Mouse (Mus musculus) CH12.LX (cell line): ENCODE measurements around the gene Nt5c3. TPM values are rescaled to one million over a fixed set of nuclear protein-coding genes. Genes with fewer than 3 reads are reported as not detected.

Experiments
- DNase-seq: peaks from one replicate; pipeline ENCODE4 v3.0.0-alpha.2; 2013; ENCODE audit errors: extremely low read depth
- H3K27ac ChIP-seq: 2 replicates; pipeline ENCODE4 v1.5.1; 2012; ENCODE audit warnings: low read depth, mild to moderate bottlenecking, control low read depth, moderate library complexity; ENCODE audit not compliant: insufficient read depth
- H3K27me3 ChIP-seq: replicated peaks from 2 replicates; pipeline ENCODE3; 2012; ENCODE audit warnings: inconsistent platforms
- H3K36me3 ChIP-seq, 2 experiments: replicated peaks in 1 of 2; 2 replicates each; pipeline versions ENCODE3 to v1.6.1; 2012; ENCODE audit warnings: inconsistent platforms in 1 of 2, low read length in 1 of 2, mild to moderate bottlenecking in 1 of 2, mixed read lengths in 1 of 2, moderate library complexity in 1 of 2; ENCODE audit not compliant: control insufficient read depth in 1 of 2, insufficient read depth in 1 of 2
- H3K4me1 ChIP-seq, 2 experiments: 2 replicates each; pipeline ENCODE4 v1.6.1; 2012; ENCODE audit warnings: inconsistent platforms in 1 of 2, moderate library complexity in 1 of 2; ENCODE audit not compliant: insufficient read depth in 2 of 2, control insufficient read depth in 1 of 2
- H3K4me2 ChIP-seq: 2 replicates; pipeline ENCODE4 v1.6.1; 2012; ENCODE audit warnings: low read depth, mild to moderate bottlenecking, control low read depth; ENCODE audit not compliant: poor library complexity, insufficient read depth, severe bottlenecking
- H3K4me3 ChIP-seq, 3 experiments: fragments of 150-350 bp in 1 of 3; sonication (generic) in 1 of 3; replicated peaks in 1 of 3; 2 replicates each; pipeline versions ENCODE3 to v1.5.1; 2011 to 2012; ENCODE audit warnings: low read depth in 2 of 3, low read length in 2 of 3, mild to moderate bottlenecking in 2 of 3, moderate library complexity in 2 of 3, control low read depth in 1 of 3, improper control_type of control experiment in 1 of 3, inconsistent platforms in 1 of 3, mixed read lengths in 1 of 3; ENCODE audit not compliant: poor library complexity in 1 of 3
- H3K79me2 ChIP-seq: replicated peaks from 2 replicates; pipeline ENCODE4 v1.6.1; 2012; ENCODE audit warnings: mild to moderate bottlenecking, moderate library complexity; ENCODE audit not compliant: control insufficient read depth, poor library complexity, insufficient read depth, severe bottlenecking; ENCODE audit errors: extremely low read depth
- H3K9ac ChIP-seq: 2 replicates; pipeline ENCODE4 v1.6.1; 2012; ENCODE audit warnings: low read depth, mild to moderate bottlenecking, control low read depth, moderate library complexity; ENCODE audit not compliant: insufficient read depth
- H3K9me3 ChIP-seq: replicated peaks from 2 replicates; pipeline ENCODE3; 2012; ENCODE audit warnings: low read length, inconsistent platforms, mixed read lengths
- CTCF ChIP-seq, 2 experiments: IDR thresholded peaks in 1 of 2; conservative IDR thresholded peaks in 1 of 2; 2 replicates each; pipeline ENCODE4 v1.5.1; 2011 to 2012; ENCODE audit warnings: low read depth in 2 of 2, low read length in 2 of 2, improper control_type of control experiment in 1 of 2, inconsistent platforms in 1 of 2, mild to moderate bottlenecking in 1 of 2, moderate library complexity in 1 of 2
- E2F4 ChIP-seq: IDR thresholded peaks from 2 replicates; pipeline ENCODE4 v1.6.1; 2011; ENCODE audit warnings: low read depth, low read length, improper control_type of control experiment; ENCODE audit not compliant: insufficient replicate concordance
- ELF1 ChIP-seq: IDR thresholded peaks from 2 replicates; pipeline ENCODE4 v1.6.1; 2014; ENCODE audit warnings: low read depth, mild to moderate bottlenecking, inconsistent platforms, low read length, improper control_type of control experiment
- ETS1 ChIP-seq: conservative IDR thresholded peaks from 2 replicates; pipeline ENCODE4 v1.6.1; 2012; ENCODE audit warnings: low read depth, mild to moderate bottlenecking, inconsistent platforms, low read length, improper control_type of control experiment, moderate library complexity
- GABPA ChIP-seq: IDR thresholded peaks from 2 replicates; pipeline ENCODE4 v1.6.1; 2012; ENCODE audit warnings: low read depth, low read length, improper control_type of control experiment, inconsistent platforms; ENCODE audit not compliant: insufficient replicate concordance
- IRF4 ChIP-seq: IDR thresholded peaks from 2 replicates; pipeline ENCODE4 v1.6.1; 2014; ENCODE audit warnings: low read depth, mild to moderate bottlenecking, inconsistent platforms, low read length, improper control_type of control experiment
- JUN ChIP-seq: IDR thresholded peaks from 2 replicates; pipeline ENCODE4 v1.6.1; 2011; ENCODE audit warnings: low read depth, mild to moderate bottlenecking, low read length, improper control_type of control experiment, moderate library complexity; ENCODE audit not compliant: insufficient read depth
- MAX ChIP-seq: IDR thresholded peaks from 2 replicates; pipeline ENCODE4 v1.6.1; 2011; ENCODE audit warnings: low read length, improper control_type of control experiment
- MAZ ChIP-seq: IDR thresholded peaks from 2 replicates; pipeline ENCODE4 v1.6.1; 2012; ENCODE audit warnings: low read depth, mild to moderate bottlenecking, inconsistent platforms, low read length, improper control_type of control experiment, moderate library complexity
- MEF2A ChIP-seq: IDR thresholded peaks from 2 replicates; pipeline ENCODE4 v1.6.1; 2014; ENCODE audit warnings: low read depth, mild to moderate bottlenecking, inconsistent platforms, low read length, improper control_type of control experiment, borderline replicate concordance
- NELFE ChIP-seq: IDR thresholded peaks from 2 replicates; pipeline ENCODE4 v1.6.1; 2011; ENCODE audit warnings: low read depth, low read length, improper control_type of control experiment
- PAX5 ChIP-seq: IDR thresholded peaks from 2 replicates; pipeline ENCODE4 v1.6.1; 2012; ENCODE audit warnings: low read length, inconsistent platforms, mixed read lengths
- RCOR1 ChIP-seq: conservative IDR thresholded peaks from 2 replicates; pipeline ENCODE4 v1.6.1; 2012; ENCODE audit warnings: low read depth, mild to moderate bottlenecking, inconsistent platforms, low read length, improper control_type of control experiment
- UBTF ChIP-seq: IDR thresholded peaks from 2 replicates; pipeline ENCODE4 v1.6.1; 2012; ENCODE audit warnings: low read depth, mild to moderate bottlenecking, inconsistent platforms, low read length, improper control_type of control experiment, moderate library complexity
- USF1 ChIP-seq: IDR thresholded peaks from 2 replicates; pipeline ENCODE4 v1.6.1; 2014; ENCODE audit warnings: low read depth, mild to moderate bottlenecking, inconsistent platforms, low read length, improper control_type of control experiment
- USF2 ChIP-seq: conservative IDR thresholded peaks from 2 replicates; pipeline ENCODE4 v1.6.1; 2011; ENCODE audit warnings: low read depth, low read length, improper control_type of control experiment
- ZKSCAN1 ChIP-seq: IDR thresholded peaks from 2 replicates; pipeline ENCODE4 v1.6.1; 2012; ENCODE audit warnings: low read depth, inconsistent platforms, low read length, improper control_type of control experiment, borderline replicate concordance
- ZMIZ1 ChIP-seq: IDR thresholded peaks from 2 replicates; pipeline ENCODE4 v1.6.1; 2012; ENCODE audit warnings: low read depth, mild to moderate bottlenecking, inconsistent platforms, low read length, improper control_type of control experiment
- ZNF384 ChIP-seq: IDR thresholded peaks from 2 replicates; pipeline ENCODE4 v1.6.1; 2012; ENCODE audit warnings: low read depth, low read length, improper control_type of control experiment, inconsistent platforms
- dilution Hi-C: fragments of 300-500 bp; cut with MboI; formaldehyde crosslinking; loops from 2 replicates; pipeline ENCODE4 v1.14.3; 2020; ENCODE audit warnings: low sequenced_read_pairs; ENCODE audit not compliant: extremely low pct_unique_long_range_greater_than_20kb, extremely low pct_ligation_motif_present
- in situ Hi-C: fragments of 300-500 bp; cut with MboI; formaldehyde crosslinking; loops from 3 replicates; pipeline ENCODE4 v1.14.3; 2019; ENCODE audit warnings: low sequenced_read_pairs, low pct_ligation_motif_present, low pct_unique_long_range_greater_than_20kb, mixed read lengths
- polyA plus RNA-seq: library from polyadenylated mRNA; unstranded; fragments of >175 nt; gene quantifications from 2 replicates; pipeline ENCODE4 v1.2.1, GENCODE M21; 2012; ENCODE audit warnings: low read depth; ENCODE audit not compliant: insufficient read length
- total RNA-seq, 2 experiments: library from RNA; depleted of rRNA; stranded (reverse); fragments of 300-350 nt in 1 of 2; fragments of >200 nt in 1 of 2; gene quantifications; 2 replicates each; pipeline ENCODE4 v1.2.3; 2012 to 2014

The Nt5c3 gene
- total and polyA plus RNA-seq, 3 experiments = 23.7 to 82.4 (median 36.5) TPM

- dilution Hi-C loops = no loop called here
- Histone ChIP-seq H3K36me3 (peaks cover 25 to 58% of the 10 kb centered on the region in 2 experiments), H3K9me3 (no peaks in the 10 kb centered on the region), H3K27ac (no peak overlapping the region), H3K79me2 (no peaks in the 10 kb centered on the region; the same call in 1 of the 2 replicates), H3K4me1 (no peaks in the 10 kb centered on the region), H3K9ac (no peak overlapping the region), H3K27me3 (no peaks in the 10 kb centered on the region), H3K4me2 (no peak overlapping the region), H3K4me3 (no peak overlapping the region)
- in situ Hi-C loops = no loop called here
- TF ChIP-seq ZMIZ1 = no peak
- no peak for TF ChIP-seq UBTF
- no peak for TF ChIP-seq ZNF384
- no peak for TF ChIP-seq GABPA
- TF ChIP-seq JUN = no peak
- TF ChIP-seq ELF1 = no peak
- no peak for TF ChIP-seq CTCF (conservative IDR thresholded peaks at IDR 0.05 in 1 of 2, IDR thresholded peaks at IDR 0.05 in 1 of 2; ENCODE audit: low read depth in 2 of 2, low read length in 2 of 2)
- no peak for TF ChIP-seq MAX
- no peak for TF ChIP-seq RCOR1
- no peak for DNase-seq
Measured at GRCm38 (mm10) chr6:56890762-56891161, 33.0 kb downstream of the Nt5c3 start.

DNA sequence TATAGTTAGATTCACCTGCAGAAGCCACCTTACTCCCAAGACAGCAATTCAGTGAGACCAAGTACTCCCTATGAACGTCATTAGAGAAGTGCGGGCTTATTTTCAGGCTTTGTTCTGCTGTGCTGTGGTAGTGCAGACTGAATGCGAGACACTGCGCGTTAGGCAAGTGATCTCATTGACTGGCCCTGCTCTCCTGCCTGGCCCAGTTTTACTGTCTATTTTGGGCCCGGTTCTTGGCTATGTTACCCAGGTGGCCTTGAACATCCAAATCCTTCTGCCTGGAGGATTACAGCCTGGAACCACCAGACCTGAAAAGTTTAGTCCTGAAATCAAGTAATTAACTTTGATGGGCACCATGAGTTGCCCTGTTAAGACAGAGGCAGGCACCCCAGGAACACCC is 35.2 kb downstream of the Nt5c3 start:
- Histone ChIP-seq H3K4me2 (no peak overlapping the region), H3K27ac (no peak overlapping the region), H3K9ac (no peak overlapping the region), H3K27me3 (no peaks in the 10 kb centered on the region), H3K4me3 (no peak overlapping the region), H3K9me3 (no peaks in the 10 kb centered on the region), H3K79me2 (no peaks in the 10 kb centered on the region), H3K4me1 (no peaks in the 10 kb centered on the region), H3K36me3 (peaks cover 25 to 71% of the 10 kb centered on the region in 2 experiments)
- dilution Hi-C loops = no loop called here
- no peak for TF ChIP-seq ETS1
- no peak for TF ChIP-seq JUN
- no peak for TF ChIP-seq USF1
- no peak for TF ChIP-seq E2F4
- TF ChIP-seq ZKSCAN1 = no peak
- no peak for TF ChIP-seq MAZ
- TF ChIP-seq PAX5 = no peak
- TF ChIP-seq NELFE = no peak
- no peak for TF ChIP-seq MEF2A
- TF ChIP-seq USF2 = no peak
- TF ChIP-seq IRF4 = no peak
- TF ChIP-seq CTCF (conservative IDR thresholded peaks at IDR 0.05 in 1 of 2, IDR thresholded peaks at IDR 0.05 in 1 of 2; ENCODE audit: low read depth in 2 of 2, low read length in 2 of 2) = no peak
- no peak for DNase-seq
- in situ Hi-C loops = no loop called here
